Mouse (Mus musculus): ENCODE measurements at regions not wholly inside any gene's neighbourhood (a gene's known extent, or its start where the extent isn't known, plus 50 kb on each side); places are given as distances from the start of the nearest gene placed in this dataset.

- TF ChIP-seq POLR2A (IDR thresholded peaks at IDR 0.05; ENCODE audit: low read depth, low read length), result no peak
- TF ChIP-seq CTCF (IDR thresholded peaks at IDR 0.05; ENCODE audit: borderline replicate concordance, insufficient read depth, low read length), result no peak
Observed at GRCm38 (mm10) chr2:147306728-147307127, 55.0 kb upstream of the Pax1 start.
